8 mouse cellular contexts compared by ENCODE assay signal in genomic region chr5:109844236-109844635, GRCm38 (mm10).
ATAC-seq and TF ChIP-seq lines count a peak whose summit lies in the region.
"Not testable (repeated sequence)": the region's sequence is repeated elsewhere in the genome, so short reads cannot be mapped to it uniquely, and the experiment has no call there.

No protein-coding gene starts in this region.

- H3K9me3 ChIP-seq in E14TG2a.4 (ENCODE audit: low read length), result peaks cover 20% of the 10 kb centered on the region
- H3K9me3 ChIP-seq in embryonic facial prominence, embryonic 15.5 days (replicated peaks); heart, embryonic 12.5 days (replicated peaks); hindbrain, embryonic 16.5 days (ENCODE audit: control insufficient read depth, low read length); limb, embryonic 12.5 days; lung, embryonic 15.5 days; midbrain, embryonic 16.5 days (replicated peaks; ENCODE audit: control insufficient read depth, low read length, poor library complexity, severe bottlenecking); stomach, embryonic 15.5 days: not testable (repeated sequence)

- peak overlapping the region; percentile 47 for H3K4me2 ChIP-seq in embryonic facial prominence, embryonic 15.5 days (replicated peaks)
- H3K4me2 ChIP-seq in heart, embryonic 12.5 days, result peak overlapping the region; percentile 78
- peak overlapping the region; percentile 59 for H3K4me2 ChIP-seq in hindbrain, embryonic 16.5 days (ENCODE audit: low read length)
- H3K4me2 ChIP-seq in limb, embryonic 12.5 days, result peak overlapping the region; percentile 59
- H3K4me2 ChIP-seq in lung, embryonic 15.5 days, result peak overlapping the region; percentile 54
- H3K4me2 ChIP-seq in midbrain, embryonic 16.5 days (ENCODE audit: low read length), result peak overlapping the region; percentile 52
- peak overlapping the region; percentile 58 for H3K4me2 ChIP-seq in stomach, embryonic 15.5 days

- not testable (repeated sequence) for H3K27ac ChIP-seq in embryonic facial prominence, embryonic 15.5 days (replicated peaks); heart, embryonic 12.5 days (ENCODE audit: poor library complexity, severe bottlenecking); hindbrain, embryonic 16.5 days (ENCODE audit: low read depth, low read length); limb, embryonic 12.5 days; lung, embryonic 15.5 days; midbrain, embryonic 16.5 days (ENCODE audit: low read length); stomach, embryonic 15.5 days

- H3K4me1 ChIP-seq in E14TG2a.4 (replicated peaks; ENCODE audit: low read depth, low read length), result peaks cover 52% of the 10 kb centered on the region
- not testable (repeated sequence) for H3K4me1 ChIP-seq in embryonic facial prominence, embryonic 15.5 days; heart, embryonic 12.5 days (replicated peaks); hindbrain, embryonic 16.5 days (ENCODE audit: control insufficient read depth, insufficient read depth, low read depth, low read length); limb, embryonic 12.5 days (replicated peaks); lung, embryonic 15.5 days; midbrain, embryonic 16.5 days (ENCODE audit: control insufficient read depth, insufficient read depth, low read length); stomach, embryonic 15.5 days

- H3K9ac ChIP-seq in embryonic facial prominence, embryonic 15.5 days; hindbrain, embryonic 16.5 days (ENCODE audit: low read depth, low read length); midbrain, embryonic 16.5 days (ENCODE audit: low read depth, low read length); stomach, embryonic 15.5 days: not testable (repeated sequence)
- peak overlapping the region; percentile 76 for H3K9ac ChIP-seq in heart, embryonic 12.5 days
- H3K9ac ChIP-seq in limb, embryonic 12.5 days (replicated peaks), result peak overlapping the region; percentile 57
- 0 out of 2 replicates have a peak overlapping the region, but pooled peaks have one; percentile 33 for H3K9ac ChIP-seq in lung, embryonic 15.5 days

- ATAC-seq in embryonic facial prominence, embryonic 15.5 days (ENCODE audit: insufficient number of reproducible peaks, low FRiP score, low TSS enrichment, low read depth); heart, embryonic 12.5 days (ENCODE audit: insufficient number of reproducible peaks, low FRiP score); hindbrain, embryonic 16.5 days; limb, embryonic 12.5 days (ENCODE audit: insufficient number of reproducible peaks, insufficient read depth, low FRiP score, low TSS enrichment, low read depth); lung, embryonic 15.5 days (ENCODE audit: borderline replicate concordance, extremely low read depth, low FRiP score, low TSS enrichment); midbrain, embryonic 16.5 days; stomach, embryonic 15.5 days (ENCODE audit: insufficient read depth, low FRiP score, low read depth): not testable (repeated sequence)

- peak overlapping the region; percentile 87 for H3K4me3 ChIP-seq in E14TG2a.4 (replicated peaks; ENCODE audit: low read length)
- H3K4me3 ChIP-seq in embryonic facial prominence, embryonic 15.5 days (replicated peaks), result peak overlapping the region; percentile 44
- peak overlapping the region; percentile 67 for H3K4me3 ChIP-seq in heart, embryonic 12.5 days
- H3K4me3 ChIP-seq in hindbrain, embryonic 16.5 days (ENCODE audit: low read length), result peak overlapping the region; percentile 33
- peak overlapping the region; percentile 51 for H3K4me3 ChIP-seq in limb, embryonic 12.5 days (replicated peaks)
- peak overlapping the region; percentile 55 for H3K4me3 ChIP-seq in lung, embryonic 15.5 days
- not testable (repeated sequence) for H3K4me3 ChIP-seq in midbrain, embryonic 16.5 days (ENCODE audit: low read depth, low read length)
- peak overlapping the region; percentile 57 for H3K4me3 ChIP-seq in stomach, embryonic 15.5 days (replicated peaks)

- H3K36me3 ChIP-seq in E14TG2a.4 (ENCODE audit: insufficient read depth, low read length); embryonic facial prominence, embryonic 15.5 days; heart, embryonic 12.5 days; hindbrain, embryonic 16.5 days (ENCODE audit: control insufficient read depth, insufficient read depth, low read length); limb, embryonic 12.5 days; lung, embryonic 15.5 days; midbrain, embryonic 16.5 days (ENCODE audit: control insufficient read depth, insufficient read depth, low read length); stomach, embryonic 15.5 days: not testable (repeated sequence)

- not testable (repeated sequence) for H3K27me3 ChIP-seq in E14TG2a.4 (ENCODE audit: insufficient read depth, low read length); embryonic facial prominence, embryonic 15.5 days; heart, embryonic 12.5 days (replicated peaks); hindbrain, embryonic 16.5 days (replicated peaks; ENCODE audit: control insufficient read depth, insufficient read depth, low read length); limb, embryonic 12.5 days; lung, embryonic 15.5 days; midbrain, embryonic 16.5 days (ENCODE audit: control insufficient read depth, insufficient read depth, low read depth, low read length); stomach, embryonic 15.5 days (replicated peaks)

- WGBS in embryonic facial prominence, embryonic 15.5 days, result 85% methylated on average over 2 of the region's 2 CpGs
- WGBS in heart, embryonic 12.5 days, result 81% methylated on average over 2 of the region's 2 CpGs
- 85% methylated on average over 2 of the region's 2 CpGs for WGBS in hindbrain, embryonic 16.5 days
- WGBS in limb, embryonic 12.5 days, result 91% methylated on average over 2 of the region's 2 CpGs
- WGBS in lung, embryonic 15.5 days, result 83% methylated on average over 2 of the region's 2 CpGs
- 87% methylated on average over 2 of the region's 2 CpGs for WGBS in midbrain, embryonic 16.5 days
- WGBS in stomach, embryonic 15.5 days, result 79% methylated on average over 2 of the region's 2 CpGs

- TF ChIP-seq CTCF in E14TG2a.4 (conservative IDR thresholded peaks at IDR 0.05; ENCODE audit: low read length), result not testable (repeated sequence)
